Mouse (Mus musculus): Measurements from ENCODE around the gene Rnf149.

Rnf149 gene

DNA sequence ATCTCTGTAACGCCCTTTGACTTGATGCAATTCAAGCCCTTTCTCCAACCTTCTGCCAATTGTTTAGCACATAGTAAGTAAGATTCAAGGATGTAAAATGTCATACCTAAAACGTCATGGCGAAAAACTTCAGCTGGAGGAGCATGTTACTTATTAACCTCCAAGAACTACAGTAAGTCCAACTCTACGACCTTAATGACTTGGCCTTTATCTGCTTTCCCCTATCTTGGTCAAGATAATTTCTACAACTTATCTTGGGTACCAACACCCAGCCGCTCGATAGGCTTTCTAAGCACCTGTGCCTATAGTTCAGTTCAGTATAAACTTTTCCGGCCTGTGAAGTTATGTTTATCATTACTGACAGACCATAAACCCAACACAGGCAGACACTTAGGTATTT lies 3.3 kb downstream of the Rnf149 start:
- DNase-seq: no peak

DNA sequence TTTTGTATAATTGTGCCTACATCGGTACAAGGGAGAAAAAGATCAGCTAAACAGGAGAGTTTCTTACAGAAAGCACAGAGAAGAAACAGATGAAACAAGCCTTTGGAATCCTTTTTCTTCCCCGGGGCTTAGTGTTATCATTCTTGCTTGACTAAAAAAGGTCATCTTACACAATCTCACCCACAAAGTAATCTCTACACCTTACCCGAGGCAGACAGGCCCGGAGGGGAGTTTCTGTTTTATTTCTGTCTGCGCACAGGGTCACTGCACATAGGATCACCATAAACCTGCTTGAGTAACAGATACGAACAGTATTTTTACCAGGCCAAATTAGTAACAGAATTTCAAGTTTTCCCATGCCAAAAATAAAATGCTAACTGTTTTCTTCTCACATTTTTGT lies 5.6 kb downstream of the Rnf149 start:
- DNase-seq: no peak

DNA sequence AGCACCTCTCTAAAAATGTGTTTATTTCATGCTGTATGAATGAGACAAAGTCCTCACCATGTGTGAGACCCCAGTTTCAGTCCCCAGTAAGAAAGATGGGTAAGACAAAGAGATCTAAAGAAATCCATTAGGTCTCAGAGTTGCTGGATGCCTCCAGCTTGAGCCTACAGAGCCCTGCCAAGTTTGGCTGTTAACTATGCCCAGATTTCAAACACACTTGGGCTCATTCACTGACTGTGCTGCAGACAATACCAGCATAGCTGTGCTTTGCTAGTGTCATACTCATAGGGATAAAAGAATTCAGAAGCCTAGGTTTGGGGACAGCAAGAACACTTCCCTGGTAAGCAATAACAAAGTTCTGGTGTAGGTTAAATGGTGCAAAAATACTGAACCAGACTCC lies 9.1 kb downstream of the Rnf149 start:
- no peak for DNase-seq

DNA sequence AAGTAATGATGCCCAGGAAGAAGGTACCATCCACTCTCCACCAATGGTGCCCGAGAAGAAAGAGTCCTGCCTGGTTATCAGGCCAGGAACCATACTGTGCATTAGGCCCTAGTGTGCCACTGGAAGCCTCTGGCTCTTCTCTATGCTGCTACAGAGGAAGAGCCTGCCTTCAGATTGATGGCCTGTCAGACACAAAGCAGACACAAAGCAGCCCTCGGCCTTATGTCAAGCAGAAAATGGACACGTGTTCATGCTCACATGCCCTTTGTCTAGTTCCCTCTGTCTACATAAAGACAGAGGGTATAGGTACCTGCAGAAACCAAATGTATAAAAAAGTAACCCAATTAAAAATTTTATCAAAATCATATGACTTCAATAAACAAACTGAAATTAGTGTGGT lies 12.6 kb downstream of the Rnf149 start:
- no peak for DNase-seq

DNA sequence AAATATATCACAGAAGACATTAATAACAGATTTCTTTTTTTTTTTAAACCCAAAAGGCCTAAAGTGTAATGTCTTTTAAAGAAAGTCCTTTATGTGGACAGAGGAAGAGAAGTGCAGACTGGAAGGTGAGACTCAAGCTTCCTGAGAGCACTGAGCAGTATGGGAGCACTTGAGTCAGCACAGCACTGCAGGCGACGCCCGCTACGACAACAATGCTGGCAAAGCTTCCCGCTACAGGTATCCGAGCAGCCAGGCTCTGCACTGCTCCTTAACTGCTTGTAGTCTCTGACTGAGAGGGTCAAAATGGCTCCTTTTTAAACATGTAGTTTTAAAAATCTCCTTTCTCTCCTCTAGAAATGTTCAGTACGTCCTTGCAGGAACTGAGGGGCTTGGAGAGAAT lies 14.0 kb downstream of the Rnf149 start:
- no peak for DNase-seq

DNA sequence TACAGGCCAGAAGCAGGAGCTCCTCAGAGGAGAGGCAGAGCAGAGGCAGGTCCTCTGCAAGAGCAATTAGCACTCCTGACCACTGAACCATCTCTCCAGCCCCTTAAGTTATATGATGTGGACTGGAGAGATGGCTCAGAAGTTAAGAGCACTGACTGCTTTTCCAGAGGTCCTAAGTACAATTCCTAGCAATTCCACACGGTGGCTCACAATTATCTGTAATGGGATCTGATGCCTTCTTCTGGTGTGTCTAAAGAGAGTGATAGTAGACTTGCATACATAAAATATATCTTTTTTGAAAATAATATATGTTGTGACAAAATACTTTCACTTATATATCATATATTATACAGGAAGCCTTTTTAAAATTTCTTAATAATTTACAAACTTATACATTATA lies 15.3 kb downstream of the Rnf149 start:
- DNase-seq: no peak

DNA sequence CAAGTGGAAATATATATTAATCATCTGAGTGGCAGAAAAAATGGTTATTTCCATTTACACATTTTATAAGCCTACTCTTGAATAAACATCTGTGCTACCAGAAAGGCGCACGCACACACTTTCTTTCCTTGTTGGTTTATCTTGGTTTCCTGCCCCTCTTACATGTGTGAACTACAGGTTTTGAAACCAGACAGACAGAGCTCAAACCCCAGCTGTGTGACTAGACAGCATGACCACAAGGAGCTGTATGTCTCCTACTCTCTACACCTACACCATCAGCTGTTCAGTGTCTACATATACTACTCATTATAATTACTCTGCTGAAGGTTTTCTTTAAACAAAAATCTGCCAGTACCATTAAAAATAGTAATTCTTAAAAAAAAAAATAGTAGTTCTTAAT lies 18.2 kb downstream of the Rnf149 start:
- no peak for DNase-seq

DNA sequence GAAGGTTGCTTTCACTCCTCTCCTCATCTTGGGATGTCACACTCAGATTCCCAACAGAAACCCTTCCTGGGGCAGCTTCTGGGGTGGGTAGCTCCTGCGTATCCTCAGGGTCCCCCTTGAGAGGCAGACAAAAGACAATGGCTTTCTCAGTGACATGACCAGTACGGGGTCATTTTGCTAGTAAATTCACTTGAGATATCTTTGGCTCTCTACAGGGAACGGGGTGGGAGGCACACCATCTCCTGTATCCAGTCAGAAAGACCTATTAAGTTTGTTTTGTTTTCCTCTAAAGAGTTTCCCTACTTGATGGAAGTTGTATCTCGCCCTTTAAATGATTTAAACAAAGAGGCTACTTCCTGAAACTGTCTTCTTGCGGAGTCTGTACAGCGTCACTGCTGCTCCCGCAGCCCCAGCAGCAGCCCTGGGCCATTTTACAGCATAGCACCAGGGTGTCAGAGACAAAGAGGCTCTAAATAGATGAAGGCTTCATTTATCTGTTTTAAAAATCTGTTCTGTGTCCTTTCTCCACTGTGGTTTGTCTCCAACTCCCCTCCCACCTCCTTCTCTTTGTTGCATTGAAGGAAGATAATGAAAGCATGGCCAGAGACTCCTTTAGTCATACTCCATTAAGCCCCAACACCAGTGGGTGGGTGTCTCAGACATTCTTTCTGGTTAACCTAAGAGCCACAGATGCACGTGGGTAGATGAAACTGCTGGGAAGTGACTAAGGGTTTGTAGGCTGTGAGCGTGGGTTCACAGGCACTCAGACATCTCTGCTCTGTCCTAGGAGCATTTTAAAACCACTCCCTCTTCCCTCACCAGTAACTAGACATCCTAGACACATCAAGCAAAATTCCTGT lies 21.4 kb downstream of the Rnf149 start:
- DNase-seq: no peak

DNA sequence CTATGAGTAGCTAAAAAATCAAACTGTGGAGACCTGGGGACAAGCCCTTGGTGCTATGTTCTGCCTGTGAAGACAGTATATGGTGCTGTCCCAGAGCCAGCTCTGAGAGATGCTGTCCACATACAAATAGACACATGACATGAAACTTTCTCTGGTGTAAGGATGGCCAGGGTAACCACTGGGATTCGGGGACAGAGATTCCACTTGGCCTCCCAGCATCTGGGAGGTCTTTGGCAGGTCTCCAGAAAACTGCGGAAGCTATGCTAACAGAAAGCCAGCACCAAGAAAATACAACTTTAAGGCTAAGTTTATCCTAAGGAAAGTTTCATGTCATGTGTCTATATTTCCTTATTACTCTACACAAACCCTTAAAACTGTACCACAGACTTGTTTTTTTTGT lies 27.4 kb downstream of the Rnf149 start:
- no peak for DNase-seq

DNA sequence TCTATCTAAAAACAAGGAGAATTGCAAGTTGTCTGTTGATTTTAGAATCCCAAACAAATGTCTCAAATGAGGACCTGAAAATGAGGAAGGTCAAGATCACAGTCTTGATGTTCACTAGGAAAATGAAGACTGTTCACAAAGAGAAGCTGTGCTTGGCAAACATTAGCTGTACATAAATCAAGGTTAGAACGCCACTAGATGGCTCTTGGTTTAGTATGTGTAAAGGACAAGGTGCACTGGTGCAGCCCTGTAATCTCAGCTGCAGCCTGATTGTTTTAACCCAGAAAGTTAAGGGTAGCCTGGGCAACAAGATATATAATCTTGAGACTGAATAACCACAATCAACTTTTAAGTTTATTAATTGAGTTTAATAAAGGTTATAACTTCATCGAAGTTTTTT lies 30.0 kb downstream of the Rnf149 start:
- DNase-seq: no peak

DNA sequence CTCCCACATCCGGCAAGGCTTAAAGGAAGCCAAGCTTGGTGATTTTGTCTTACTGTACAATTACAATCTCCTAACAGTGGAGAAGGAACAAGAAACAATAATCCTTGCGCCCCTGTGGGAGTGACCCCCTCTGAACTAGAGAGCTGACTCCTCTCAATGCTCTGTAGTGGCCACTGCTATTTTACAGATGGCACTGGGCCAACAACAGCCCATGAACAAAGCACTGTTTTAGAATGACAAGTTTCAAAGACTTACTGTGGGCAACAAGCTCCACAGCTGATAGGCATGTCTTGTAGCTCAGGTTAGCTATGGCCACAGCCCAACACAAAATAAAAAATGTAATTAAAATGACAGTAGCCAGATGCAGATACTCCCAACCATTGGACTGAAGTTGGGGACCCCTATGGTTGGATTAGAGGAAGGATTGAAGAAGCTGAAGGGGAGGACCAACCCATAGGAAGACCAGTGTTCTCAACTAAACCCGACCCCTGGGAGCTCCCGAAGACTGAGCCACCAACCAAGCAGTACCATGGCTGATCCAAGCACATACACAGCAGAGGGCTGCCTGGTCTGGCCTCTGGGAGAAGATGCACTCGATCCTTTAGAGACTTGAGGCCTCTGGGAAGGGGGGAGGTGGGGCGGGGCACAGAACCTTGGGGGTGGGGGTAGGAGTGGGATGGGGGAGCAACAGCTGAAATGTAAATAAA lies 30.9 kb downstream of the Rnf149 start:
- no peak for DNase-seq

DNA sequence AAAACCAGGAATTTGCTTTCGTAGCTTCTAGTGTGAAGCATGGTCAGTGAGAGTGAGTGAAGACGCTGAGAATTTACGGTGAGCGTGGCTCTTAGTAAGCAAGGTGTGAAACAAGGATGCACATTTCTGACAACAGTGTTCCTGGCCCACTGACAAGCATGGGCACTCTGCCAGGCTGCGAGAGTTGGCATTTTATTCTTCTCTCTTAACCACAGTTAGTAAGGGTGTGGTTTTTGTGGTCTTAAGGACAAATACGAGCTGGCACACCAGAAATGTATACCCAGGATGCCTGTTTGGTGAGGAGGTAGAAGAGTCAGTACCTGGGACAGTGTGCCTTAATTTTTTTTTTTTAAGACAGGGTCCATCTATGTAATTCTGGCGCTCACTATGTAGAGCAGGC lies 31.6 kb downstream of the Rnf149 start:
- peak; percentile 27 for DNase-seq

DNA sequence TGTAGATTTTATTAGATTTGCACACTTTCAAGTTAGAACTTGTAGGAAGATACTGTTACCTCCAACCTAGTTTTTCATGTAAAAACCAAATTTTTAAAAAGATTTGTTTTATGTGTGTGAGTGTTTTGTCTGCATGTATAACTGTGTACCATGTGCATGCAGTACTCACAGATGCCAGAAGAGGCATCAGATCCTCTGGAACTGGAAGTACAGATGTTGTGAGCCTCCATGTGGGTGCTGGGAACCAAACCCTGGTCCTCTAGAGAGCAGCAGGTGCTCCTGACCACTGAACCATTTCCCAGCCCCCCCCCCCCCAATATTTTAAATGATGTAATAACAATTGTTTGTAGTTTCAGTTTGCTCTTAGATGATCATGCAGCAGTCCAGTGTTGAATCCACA lies 36.6 kb downstream of the Rnf149 start:
- DNase-seq: no peak

DNA sequence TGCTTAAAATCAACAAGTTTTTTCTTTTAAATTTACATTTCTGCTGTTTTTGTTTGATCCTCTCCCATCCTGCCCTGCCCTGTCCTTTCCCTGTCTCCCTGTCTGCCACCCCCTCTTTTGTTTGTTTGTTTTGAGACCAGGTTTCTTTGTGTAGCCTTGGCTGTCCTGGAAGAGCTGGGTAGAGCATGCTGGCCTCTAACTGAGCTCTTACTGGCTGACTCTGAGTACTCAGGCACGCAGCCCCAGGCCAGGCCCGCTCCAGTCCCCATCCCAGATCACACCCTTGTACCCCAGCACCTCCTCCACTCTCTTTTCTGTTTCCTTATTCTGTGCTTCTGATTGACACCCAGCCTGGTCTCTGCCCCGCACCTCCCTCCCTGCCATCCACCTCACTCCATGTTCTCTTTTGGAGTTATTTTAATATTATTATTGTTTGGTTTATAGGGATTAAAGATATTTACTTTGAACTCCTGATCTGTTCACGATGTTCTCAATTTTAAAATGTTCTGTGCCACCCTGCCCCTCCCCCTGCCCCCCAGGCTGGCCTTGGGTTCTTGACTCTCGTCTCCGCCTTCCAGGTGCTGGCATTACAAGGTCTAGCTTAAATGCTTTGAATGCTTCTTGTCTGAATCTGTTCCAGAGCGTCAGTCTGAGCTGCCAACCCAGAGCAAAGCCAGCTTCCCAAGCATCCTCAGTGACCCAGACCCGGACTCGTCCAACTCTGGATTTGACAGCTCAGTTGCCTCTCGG lies 39.4 kb downstream of the Rnf149 start:
- no peak for DNase-seq

DNA sequence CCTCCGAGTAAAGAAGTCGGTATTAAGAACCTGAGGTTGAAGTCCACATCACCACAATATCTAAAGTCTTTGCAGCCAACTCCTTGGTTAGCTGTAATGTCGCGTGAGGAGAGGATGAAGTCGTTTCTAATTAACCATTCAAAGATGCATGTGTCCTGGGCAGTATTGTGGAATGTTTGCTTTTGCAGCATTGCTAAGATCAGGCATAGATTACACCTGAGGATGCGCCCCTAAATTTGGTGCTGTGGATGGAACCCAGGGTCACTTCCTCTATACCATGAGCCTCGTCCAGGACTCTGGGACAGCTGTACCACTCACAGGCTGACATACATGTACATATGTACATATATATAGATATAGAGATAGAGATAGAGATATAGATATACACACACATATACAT lies 40.5 kb downstream of the Rnf149 start:
- no peak for DNase-seq

DNA sequence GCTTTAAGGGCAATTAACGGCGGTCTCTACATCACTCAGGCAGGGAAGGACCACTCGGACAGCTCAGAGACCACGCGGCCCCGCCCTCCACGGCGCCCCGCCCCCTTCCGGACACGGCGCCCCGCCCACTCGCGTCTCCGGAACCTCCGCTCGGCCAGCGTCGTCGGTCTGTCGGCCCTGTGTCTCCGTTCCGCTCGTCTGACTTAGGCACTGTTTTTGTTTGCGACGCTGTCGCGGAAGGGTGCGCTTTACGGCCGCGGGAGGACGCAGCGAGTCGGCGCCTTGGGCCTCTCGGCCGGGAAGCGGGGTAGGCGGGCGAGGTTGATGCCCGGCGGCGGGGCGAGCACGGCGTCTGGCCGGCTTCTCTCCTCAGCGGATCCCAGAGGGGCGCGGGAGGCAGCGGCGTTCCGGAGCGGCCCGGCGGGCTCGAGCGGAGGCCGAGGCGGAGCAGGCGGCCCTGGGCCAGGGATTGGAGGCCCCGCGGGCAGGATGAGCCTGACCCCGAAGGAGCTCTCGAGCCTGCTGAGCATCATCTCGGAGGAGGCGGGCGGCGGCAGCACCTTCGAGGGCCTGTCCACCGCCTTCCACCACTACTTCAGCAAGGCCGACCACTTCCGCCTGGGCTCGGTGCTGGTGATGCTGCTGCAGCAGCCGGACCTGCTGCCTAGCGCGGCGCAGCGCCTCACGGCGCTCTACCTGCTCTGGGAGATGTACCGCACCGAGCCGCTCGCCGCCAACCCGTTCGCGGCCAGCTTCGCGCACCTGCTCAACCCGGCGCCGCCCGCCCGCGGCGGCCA lies 41.5 kb downstream of the Rnf149 start:
- DNase-seq: peak; percentile 99

DNA sequence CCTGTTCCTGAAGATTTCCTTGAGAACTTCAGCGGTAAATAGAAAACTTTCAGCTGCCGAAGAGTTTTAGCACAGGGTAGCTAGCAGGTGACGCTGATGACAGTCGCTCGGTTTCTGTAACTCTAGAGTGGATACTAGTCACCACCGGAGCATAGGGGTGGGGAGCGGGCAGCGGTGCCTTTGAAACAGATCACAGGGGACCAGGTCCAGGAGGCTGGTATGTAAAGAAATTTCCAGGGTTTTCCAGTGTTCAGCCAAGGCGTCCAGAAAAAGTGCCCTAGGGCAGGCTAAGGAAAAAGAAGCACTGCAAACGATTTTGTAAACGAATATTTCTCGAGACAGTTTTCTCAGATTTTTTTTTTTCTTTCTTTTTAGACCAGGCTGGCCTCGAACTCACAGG lies 42.4 kb downstream of the Rnf149 start, which contains the start of gene Cnot11:
TSS of gene Cnot11 (plus strand) at position 162 of the 400 bp plus-strand sequence.
- no peak for DNase-seq

DNA sequence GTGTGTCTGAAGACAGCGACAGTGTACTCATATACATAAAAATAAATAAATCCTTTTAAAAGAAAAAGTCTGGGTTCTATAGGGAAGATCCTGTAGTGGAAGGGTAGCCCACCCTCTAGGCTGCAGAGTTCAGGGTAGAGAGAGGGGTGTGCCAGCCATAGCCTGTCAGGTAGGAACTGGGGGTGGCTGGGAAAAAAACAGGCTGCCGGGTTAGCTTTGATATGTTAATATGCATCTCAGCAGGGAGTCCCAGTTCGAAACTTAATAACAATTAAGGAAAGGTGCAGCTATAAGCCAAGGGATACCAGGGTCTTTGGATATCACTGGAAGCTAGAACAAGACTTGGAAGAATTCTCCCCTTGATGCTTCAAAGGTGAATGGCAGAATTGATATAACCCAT lies 43.3 kb downstream of the Rnf149 start:
- no peak for DNase-seq

DNA sequence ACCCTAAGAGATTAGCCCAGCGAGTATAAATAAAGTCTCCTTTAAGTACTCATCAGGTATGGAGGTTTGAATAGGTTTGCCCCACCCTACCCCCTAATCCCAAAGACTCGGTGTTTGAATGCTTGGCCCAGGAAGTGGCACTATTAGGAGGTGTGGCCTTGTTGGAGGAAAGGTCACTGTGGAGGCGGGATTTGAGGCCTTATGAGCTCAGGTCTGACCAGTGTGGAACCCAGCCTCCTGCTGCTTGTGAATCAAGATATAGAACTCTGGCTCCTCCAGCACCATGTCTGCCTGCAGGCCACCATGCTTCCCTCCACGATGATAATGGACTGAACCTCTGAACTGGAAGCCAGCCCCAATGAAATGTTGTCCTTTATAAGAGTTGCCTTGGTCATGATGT lies 46.2 kb downstream of the Rnf149 start:
- no peak for DNase-seq

DNA sequence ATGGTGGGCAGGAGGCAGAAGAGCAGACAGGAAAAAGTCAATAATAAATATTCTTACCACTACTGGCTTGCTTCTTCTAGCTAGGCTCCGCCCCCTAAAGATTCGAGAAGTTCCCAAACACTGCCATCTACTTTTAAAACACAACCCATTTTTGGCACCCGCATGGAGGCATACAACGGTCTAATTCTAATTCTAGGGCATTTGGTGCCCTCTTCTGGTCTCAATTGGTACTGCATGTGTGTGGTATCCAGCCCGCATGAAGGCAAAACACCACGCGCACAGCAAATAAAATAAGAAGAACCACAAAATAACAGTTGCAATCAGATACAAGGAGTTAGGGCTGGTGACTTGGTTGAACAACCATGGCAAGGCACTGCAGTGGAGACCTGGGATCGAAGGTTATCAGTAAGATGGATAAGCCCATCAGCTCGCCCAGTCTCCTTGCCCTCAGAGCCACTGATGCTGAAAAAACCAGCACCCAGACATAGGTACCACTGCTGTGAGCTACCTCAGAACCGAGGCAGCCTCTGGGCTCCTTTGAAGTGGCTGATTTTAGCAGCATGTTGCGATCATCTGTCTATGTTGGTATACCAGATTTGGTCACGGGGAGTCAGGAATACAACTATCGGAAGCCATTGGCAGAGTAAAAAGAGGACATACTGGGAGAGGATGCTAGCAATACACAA lies 46.8 kb downstream of the Rnf149 start:
- peak; percentile 77 for DNase-seq

DNA sequence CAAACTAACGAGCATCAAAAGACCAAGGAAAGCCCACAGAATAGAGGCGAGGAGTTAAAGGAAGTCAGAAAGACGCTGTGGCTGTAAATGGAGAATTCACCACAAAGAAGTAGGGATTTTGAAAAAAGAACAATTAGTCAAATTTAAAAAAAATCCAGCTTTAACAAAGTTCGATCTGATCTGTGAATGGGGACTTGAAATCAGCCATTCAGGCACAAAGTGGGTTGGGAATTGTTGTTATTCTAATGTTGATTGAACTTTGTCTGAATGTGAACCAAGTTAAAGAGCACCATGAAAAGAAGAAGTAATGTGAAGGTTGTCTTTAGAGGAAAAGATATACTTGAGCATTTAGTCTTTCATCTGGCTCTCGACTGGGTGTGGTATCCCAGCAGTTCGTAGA lies 48.9 kb downstream of the Rnf149 start:
- no peak for DNase-seq

DNA sequence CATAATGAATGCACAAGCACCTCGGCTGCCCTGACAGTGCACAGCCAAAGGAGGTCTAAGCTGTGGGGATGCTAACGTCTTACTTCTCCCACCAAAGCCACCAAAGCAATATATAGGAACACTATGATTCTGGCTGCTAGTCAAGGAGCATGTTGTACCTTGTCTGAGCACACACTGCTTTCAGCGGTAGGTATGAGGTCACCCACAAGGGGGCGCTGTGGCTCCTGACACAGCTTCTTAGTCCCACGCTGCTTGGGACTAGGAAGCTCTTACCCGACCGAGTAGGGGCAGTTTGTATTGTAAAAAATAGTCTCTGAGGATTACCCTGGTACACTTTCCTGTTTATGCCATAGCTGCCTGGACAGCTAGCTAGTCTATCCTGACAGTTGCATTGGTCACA lies 49.8 kb downstream of the Rnf149 start:
- DNase-seq: peak; percentile 75

All from kidney, adult 18-20 months (tissue).